Mouse (Mus musculus) heart, postnatal 36 days (tissue): ENCODE results near the gene Dok3. TPM values are rescaled to one million over a fixed set of nuclear protein-coding genes. Genes with fewer than 3 reads are reported as not detected.

Experiments
- DNase-seq, 2 experiments: peaks; one replicate each; pipeline ENCODE4 v3.0.0; 2021 to 2022
- intact Hi-C: fragments of 180-260 bp; cut with DNase I; formaldehyde crosslinking; loops from one replicate; pipeline ENCODE4 v1.15.1; 2025
- total RNA-seq, 2 experiments: library from RNA; stranded (reverse); gene quantifications; 2 replicates each; pipeline ENCODE4 v1.2.3; 2021

The Dok3 gene
- total RNA-seq, 2 experiments from 2014 or later: 2.2 to 2.7 TPM

GRCm38 (mm10) chr13:55542891-55543290, 13.8 kb upstream of the Dok3 start:
- intact Hi-C loops: no loop called here
- DNase-seq: no peak

GRCm38 (mm10) chr13:55540933-55541332, 11.8 kb upstream of the Dok3 start:
- DNase-seq: no peak

GRCm38 (mm10) chr13:55536194-55537175, 7.4 kb upstream of the Dok3 start, which contains the start of gene Ddx41:
Gene Ddx41, minus strand, starts transcription at chr13:55536658.
- intact Hi-C loops: loop anchor here (2.0 to 5.0 kb wide), 2 partner anchors 56 to 129 kb away; no protein-coding TSS in a partner anchor
- DNase-seq: peak; percentile 99

More at GRCm38 (mm10) chr13:55540933-55541332, 11.8 kb upstream of the Dok3 start:
- intact Hi-C loops: no loop called here

- intact Hi-C loops: loop anchor here (2.0 to 5.0 kb wide), 2 partner anchors 57 to 128 kb away; no protein-coding TSS in a partner anchor
These were observed 6.7 kb upstream of the Dok3 start for GRCm38 (mm10) chr13:55535796-55536193.

GRCm38 (mm10) chr13:55535191-55535590, 6.1 kb upstream of the Dok3 start:
- intact Hi-C loops: loop anchor here (5.0 kb wide), 1 partner anchor 128 kb away; no protein-coding TSS in a partner anchor
- no peak for DNase-seq

More at GRCm38 (mm10) chr13:55535796-55536193, 6.7 kb upstream of the Dok3 start:
- DNase-seq: no peak

- DNase-seq: peak in 1 of 2 experiments; percentile 34
- intact Hi-C loops: no loop called here
These were observed 993 bp downstream of the Dok3 start for GRCm38 (mm10) chr13:55527834-55528772.

- DNase-seq: no peak
- intact Hi-C loops: no loop called here
These were observed 1.9 kb downstream of the Dok3 start for GRCm38 (mm10) chr13:55527212-55527611.

- DNase-seq: no peak
- intact Hi-C loops: no loop called here
These were observed 3.2 kb downstream of the Dok3 start for GRCm38 (mm10) chr13:55525733-55526553.

- no peak for DNase-seq
- intact Hi-C loops: no loop called here
These were observed 5.0 kb downstream of the Dok3 start for GRCm38 (mm10) chr13:55523951-55524600.

- intact Hi-C loops: no loop called here
- DNase-seq: peak; percentile 52 to 66
These were observed 5.8 kb downstream of the Dok3 start for GRCm38 (mm10) chr13:55523278-55523677.

GRCm38 (mm10) chr13:55522730-55523129, 6.4 kb downstream of the Dok3 start:
- DNase-seq: peak; percentile 23 to 28
- intact Hi-C loops: no loop called here

- intact Hi-C loops: no loop called here
- no peak for DNase-seq
These were observed 9.5 kb downstream of the Dok3 start for GRCm38 (mm10) chr13:55519606-55520005.

- intact Hi-C loops: loop anchor here (1.0 kb wide), 2 partner anchors 99 to 112 kb away; no protein-coding TSS in a partner anchor
- peak; percentile 90 to 94 for DNase-seq
These were observed 12.1 kb downstream of the Dok3 start for GRCm38 (mm10) chr13:55516955-55517354.

GRCm38 (mm10) chr13:55513828-55514227, 15.3 kb downstream of the Dok3 start:
- no peak for DNase-seq
- intact Hi-C loops: loop anchor here (2.0 kb wide), 2 partner anchors 41 to 65 kb away; no protein-coding TSS in a partner anchor

GRCm38 (mm10) chr13:55513111-55513748, 15.9 kb downstream of the Dok3 start, which contains the start of gene Pdlim7:
Gene Pdlim7, minus strand, starts transcription at chr13:55513676.
- intact Hi-C loops: loop anchor here (2.0 kb wide), 1 partner anchor 40 kb away; no protein-coding TSS in a partner anchor
- DNase-seq: peak; percentile 96 to 98

- intact Hi-C loops: loop anchor here (2.0 kb wide), 1 partner anchor 40 kb away; no protein-coding TSS in a partner anchor
- DNase-seq: peak; percentile 53 to 68
These were observed 16.6 kb downstream of the Dok3 start for GRCm38 (mm10) chr13:55512379-55513031.

- intact Hi-C loops: no loop called here
- no peak for DNase-seq
These were observed 17.6 kb downstream of the Dok3 start for GRCm38 (mm10) chr13:55511492-55511861.
